Mouse (Mus musculus) liver, embryonic 12.5 days (tissue): Measurements from ENCODE around the gene Pard3b. TPM values are rescaled to one million over a fixed set of nuclear protein-coding genes. Genes with fewer than 3 reads are reported as not detected.

Source experiments
- ATAC-seq: fragments of 200-750 bp; cut with Nextera tagmentation; 2 replicates; pipeline ENCODE4 v1.8.0; 2017; ENCODE audit warnings: moderate number of reproducible peaks, mild to moderate bottlenecking, moderate library complexity
- H3K27ac ChIP-seq: fragments of 300-500 bp; sonication (generic); 2 replicates; pipeline ENCODE4 v1.5.1; 2016; ENCODE audit warnings: mild to moderate bottlenecking
- H3K27me3 ChIP-seq: fragments of 300-500 bp; sonication (generic); replicated peaks from 2 replicates; pipeline ENCODE4 v1.6.1; 2016; ENCODE audit warnings: mild to moderate bottlenecking, moderate library complexity
- H3K36me3 ChIP-seq: fragments of 300-500 bp; sonication (generic); 2 replicates; pipeline ENCODE4 v1.6.1; 2016; ENCODE audit warnings: mild to moderate bottlenecking, moderate library complexity
- H3K4me1 ChIP-seq: fragments of 300-500 bp; sonication (generic); 2 replicates; pipeline ENCODE4 v1.6.1; 2016
- H3K4me2 ChIP-seq: fragments of 300-500 bp; sonication (generic); 2 replicates; pipeline ENCODE4 v1.6.1; 2016; ENCODE audit warnings: mild to moderate bottlenecking, moderate library complexity
- H3K4me3 ChIP-seq: fragments of 300-500 bp; sonication (generic); 2 replicates; pipeline ENCODE4 v1.5.1; 2016; ENCODE audit warnings: mild to moderate bottlenecking, moderate library complexity
- H3K9ac ChIP-seq: fragments of 300-500 bp; sonication (generic); 2 replicates; pipeline ENCODE4 v1.6.1; 2016; ENCODE audit warnings: mild to moderate bottlenecking, moderate library complexity
- H3K9me3 ChIP-seq: fragments of 300-500 bp; sonication (generic); replicated peaks from 2 replicates; pipeline ENCODE4 v1.6.1; 2016; ENCODE audit warnings: mild to moderate bottlenecking, moderate library complexity
- WGBS: fragments of 180-500 bp; shearing (Covaris S2); methylation state at CpG from one replicate; pipeline ENCODE4 v1.1.7; 2016; ENCODE audit not compliant: insufficient replicate concordance; 5-methylcytosine and 5-hydroxymethylcytosine counted together
- polyA plus RNA-seq: library from polyadenylated mRNA; unstranded; fragments of >200 nt; fragmentation: Nextera tagmentation; extraction: Ambion mirVana; gene quantifications from 2 replicates; pipeline ENCODE4 v1.2.1, GENCODE M21; 2016

The Pard3b gene
- polyA plus RNA-seq, 1 experiment from 2014 or later, result 6.5 TPM

DNA sequence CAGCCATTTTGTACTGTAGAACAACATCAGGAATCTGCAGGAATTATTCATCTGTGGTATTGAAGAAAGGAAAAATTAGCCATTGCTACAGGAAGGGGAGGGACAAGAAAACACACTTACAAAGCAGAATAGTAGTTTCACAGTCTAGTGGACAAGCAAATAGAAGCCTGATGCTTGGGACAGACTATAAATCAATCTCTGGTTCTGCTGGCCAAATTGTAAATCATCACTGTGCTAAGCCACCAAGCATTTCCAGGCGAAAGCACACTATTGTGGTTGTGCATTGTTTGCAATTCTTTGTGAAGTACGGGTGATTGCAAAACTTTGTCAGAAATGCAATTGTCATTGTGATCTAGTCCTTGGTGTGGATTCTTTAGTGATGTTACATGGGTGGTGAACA lies 786.7 kb downstream of the Pard3b start:
- 69% methylated on average over 2 of the region's 2 CpGs for WGBS
- no peaks in the 10 kb centered on the region for H3K27me3 ChIP-seq
- no peak overlapping the region for H3K9ac ChIP-seq
- no peaks in the 10 kb centered on the region for H3K36me3 ChIP-seq
- no peaks in the 10 kb centered on the region for H3K9me3 ChIP-seq
- H3K4me3 ChIP-seq, result no peak overlapping the region
- H3K4me1 ChIP-seq, result no peaks in the 10 kb centered on the region
- H3K27ac ChIP-seq, result no peak overlapping the region
- H3K4me2 ChIP-seq, result no peak overlapping the region
- ATAC-seq, result no peak

DNA sequence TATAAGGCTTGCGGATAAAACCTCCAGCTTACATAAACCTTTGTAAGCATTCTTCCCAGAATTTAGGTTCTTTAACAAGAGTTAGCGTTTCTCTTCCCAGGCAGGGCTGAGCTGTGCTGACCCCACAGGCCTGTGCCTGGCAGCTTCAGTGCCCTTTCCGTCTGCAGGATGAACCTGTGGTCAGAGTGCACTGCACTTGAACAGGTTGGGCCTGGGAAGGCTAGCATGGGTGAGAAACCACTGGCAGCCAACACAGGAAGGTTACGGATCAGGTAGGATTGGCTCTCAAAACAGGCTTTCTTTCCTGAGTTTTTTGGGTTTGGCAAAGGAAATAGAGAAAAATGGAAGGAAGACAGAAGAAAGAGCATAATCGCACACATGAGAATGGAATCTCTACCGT lies 790.1 kb downstream of the Pard3b start:
- WGBS, result 70% methylated on average over 6 of the region's 6 CpGs
- Histone ChIP-seq H3K27me3 (no peaks in the 10 kb centered on the region), H3K9ac (no peak overlapping the region), H3K36me3 (no peaks in the 10 kb centered on the region), H3K9me3 (no peaks in the 10 kb centered on the region), H3K4me3 (no peak overlapping the region), H3K4me2 (no peak overlapping the region), H3K4me1 (no peaks in the 10 kb centered on the region), H3K27ac (no peak overlapping the region)
- ATAC-seq, result no peak

DNA sequence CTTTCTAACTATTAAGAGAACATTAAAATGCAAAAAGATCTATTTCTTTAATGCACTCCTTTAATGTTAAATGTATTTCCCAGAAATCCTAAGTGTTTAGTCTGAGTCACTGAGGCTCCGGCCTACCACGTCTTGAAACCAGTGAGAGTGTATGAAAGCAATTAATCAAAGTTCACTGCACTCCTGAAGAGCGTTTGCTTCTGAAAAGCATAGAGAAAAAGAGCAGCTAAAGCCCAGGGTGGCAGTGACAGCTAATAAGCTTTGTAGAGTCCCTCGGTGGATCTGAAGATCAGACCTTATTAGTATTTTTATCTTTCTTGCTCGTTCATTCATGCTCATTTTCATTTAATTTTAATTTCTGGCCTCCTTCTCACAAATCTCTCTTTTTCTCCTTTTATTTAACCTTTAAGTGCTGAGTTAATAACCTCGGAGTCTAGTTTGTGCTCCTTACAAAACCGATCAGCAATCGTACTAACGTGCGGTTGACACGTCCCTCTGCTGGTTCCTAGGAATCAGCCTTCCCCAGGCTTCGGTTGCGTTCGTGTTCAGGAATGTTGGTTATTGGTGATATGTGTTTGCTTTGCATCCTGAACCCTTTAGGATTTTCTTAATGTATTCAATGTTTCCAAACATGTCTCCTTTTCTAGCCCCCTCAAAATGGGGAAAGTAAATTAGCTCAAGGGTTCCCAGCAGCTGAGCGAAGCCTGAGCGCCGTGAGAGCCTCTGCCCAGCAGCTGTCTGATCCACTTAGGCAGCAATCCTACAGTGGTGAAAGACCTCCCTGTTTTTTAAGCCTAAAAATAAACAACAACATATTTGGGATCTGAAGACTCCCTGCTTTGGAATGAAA lies 790.9 kb downstream of the Pard3b start:
- ATAC-seq, result no peak
- no peaks in the 10 kb centered on the region for H3K36me3 ChIP-seq
- H3K9ac ChIP-seq, result no peak overlapping the region
- no peak overlapping the region for H3K27ac ChIP-seq
- no peaks in the 10 kb centered on the region for H3K27me3 ChIP-seq
- WGBS, result 80% methylated on average over 17 of the region's 17 CpGs
- no peak overlapping the region for H3K4me3 ChIP-seq
- H3K4me2 ChIP-seq, result no peak overlapping the region
- H3K9me3 ChIP-seq, result no peaks in the 10 kb centered on the region
- no peaks in the 10 kb centered on the region for H3K4me1 ChIP-seq

DNA sequence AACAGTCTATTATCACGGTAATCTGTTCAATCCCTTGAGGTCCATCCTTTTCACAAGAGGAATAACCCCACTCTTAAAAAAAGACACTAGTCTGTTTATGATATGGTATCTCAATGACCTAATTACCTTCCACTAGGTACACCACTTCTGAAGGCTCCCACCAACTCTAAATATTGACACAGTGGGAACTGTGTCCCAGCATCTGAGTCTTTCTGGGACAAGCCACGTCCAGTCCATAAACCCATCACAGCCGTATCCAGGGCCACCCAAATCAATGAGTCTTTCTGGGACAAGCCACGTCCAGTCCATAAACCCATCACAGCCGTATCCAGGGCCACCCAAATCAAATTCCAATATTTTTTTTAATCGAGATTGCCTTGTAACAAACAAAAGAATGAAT lies 792.4 kb downstream of the Pard3b start:
- no peaks in the 10 kb centered on the region for H3K27me3 ChIP-seq
- H3K4me1 ChIP-seq, result no peaks in the 10 kb centered on the region
- H3K4me2 ChIP-seq, result no peak overlapping the region
- no peaks in the 10 kb centered on the region for H3K9me3 ChIP-seq
- 56% methylated on average over 6 of the region's 6 CpGs for WGBS
- no peak overlapping the region for H3K4me3 ChIP-seq
- H3K27ac ChIP-seq, result no peak overlapping the region
- H3K36me3 ChIP-seq, result no peaks in the 10 kb centered on the region
- H3K9ac ChIP-seq, result no peak overlapping the region
- no peak for ATAC-seq

DNA sequence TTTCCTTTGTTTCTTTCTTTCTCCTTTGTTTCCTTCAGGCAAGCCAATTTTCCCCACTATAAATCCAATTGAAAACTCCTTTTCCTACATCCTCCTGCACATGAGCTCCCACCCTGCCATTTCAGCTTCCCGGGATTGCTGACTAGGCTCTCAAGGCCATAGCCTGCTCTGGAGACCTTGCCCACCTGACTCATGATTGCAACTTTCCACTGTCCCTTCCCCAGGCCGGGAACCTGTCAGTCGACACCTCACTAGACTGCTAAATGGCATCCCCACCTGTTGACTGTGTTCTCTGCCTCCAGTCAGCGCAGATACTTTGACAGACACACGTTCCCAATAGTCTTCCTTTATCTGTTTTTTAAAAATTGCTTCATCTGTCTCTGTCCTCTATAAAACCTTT lies 795.3 kb downstream of the Pard3b start:
- Histone ChIP-seq H3K4me3 (no peak overlapping the region), H3K27me3 (no peaks in the 10 kb centered on the region), H3K9me3 (no peaks in the 10 kb centered on the region), H3K9ac (no peak overlapping the region), H3K4me2 (no peak overlapping the region), H3K4me1 (no peaks in the 10 kb centered on the region), H3K36me3 (no peaks in the 10 kb centered on the region), H3K27ac (no peak overlapping the region)
- ATAC-seq, result no peak
- WGBS, result 71% methylated on average over 5 of the region's 5 CpGs

DNA sequence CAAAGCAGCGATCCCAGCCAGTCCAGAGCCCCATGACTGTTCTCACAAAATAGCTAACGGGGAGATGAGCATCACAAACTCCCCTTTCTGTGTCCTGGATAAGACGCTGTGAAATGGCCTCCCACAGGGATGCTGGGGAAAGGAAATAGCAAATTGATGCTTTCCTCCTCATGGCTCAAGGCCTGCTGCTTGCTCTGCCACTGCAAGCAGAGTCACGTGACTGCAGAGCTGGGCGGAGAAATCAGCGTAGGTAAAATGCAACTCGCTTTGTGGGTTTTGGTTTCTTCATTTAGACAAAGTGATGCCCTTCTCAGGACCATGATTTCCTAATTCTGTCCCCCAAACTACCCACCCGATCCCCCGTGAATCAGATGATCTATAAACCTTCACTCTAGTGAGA lies 797.2 kb downstream of the Pard3b start:
- WGBS, result 46% methylated on average over 9 of the region's 9 CpGs
- Histone ChIP-seq H3K4me1 (no peaks in the 10 kb centered on the region), H3K9ac (no peak overlapping the region), H3K27me3 (no peaks in the 10 kb centered on the region), H3K36me3 (no peaks in the 10 kb centered on the region), H3K9me3 (no peaks in the 10 kb centered on the region), H3K4me2 (no peak overlapping the region), H3K4me3 (no peak overlapping the region), H3K27ac (no peak overlapping the region)
- no peak for ATAC-seq

DNA sequence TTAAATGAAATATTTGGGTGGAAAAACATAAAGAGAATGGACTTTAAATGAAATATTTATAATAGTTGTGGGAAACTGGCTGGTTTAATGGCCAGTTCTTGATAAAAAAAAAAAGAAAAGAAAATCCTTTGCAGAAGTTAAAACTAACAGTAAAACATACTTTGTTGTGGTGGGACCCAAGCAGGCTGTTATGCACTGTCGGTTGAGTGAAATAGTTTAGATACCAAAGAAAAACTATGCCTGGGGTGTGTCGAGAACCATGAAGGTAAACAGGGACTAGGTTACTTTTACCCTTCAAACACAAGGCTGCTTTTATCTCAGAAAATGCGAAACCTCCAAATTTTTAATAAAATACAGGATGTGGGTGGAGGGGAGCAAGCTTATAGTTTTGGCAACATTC lies 797.7 kb downstream of the Pard3b start:
- Histone ChIP-seq H3K9ac (no peak overlapping the region), H3K4me2 (no peak overlapping the region), H3K4me3 (no peak overlapping the region), H3K9me3 (no peaks in the 10 kb centered on the region), H3K27ac (no peak overlapping the region), H3K27me3 (no peaks in the 10 kb centered on the region), H3K36me3 (no peaks in the 10 kb centered on the region), H3K4me1 (no peaks in the 10 kb centered on the region)
- no peak for ATAC-seq
- 64% methylated on average over 3 of the region's 3 CpGs for WGBS

DNA sequence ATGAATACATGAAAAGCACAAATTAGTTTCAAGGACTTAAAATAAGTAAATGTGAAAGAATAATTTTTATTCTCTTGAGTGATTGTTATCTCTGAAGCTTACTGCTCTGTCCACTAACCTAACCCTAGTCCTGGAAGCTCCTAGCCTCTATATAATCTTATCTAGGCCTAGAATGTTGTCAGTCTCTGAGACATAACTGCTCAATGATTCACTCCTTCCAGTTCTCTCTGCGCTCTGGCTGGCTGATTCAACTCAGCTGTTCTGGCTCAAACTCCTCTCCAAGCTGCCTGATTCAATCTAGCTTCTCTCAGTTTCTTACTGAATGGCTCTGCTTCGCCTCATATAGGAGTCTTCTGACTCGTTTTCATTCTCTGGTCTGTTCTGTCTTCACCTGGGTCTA lies 798.9 kb downstream of the Pard3b start:
- Histone ChIP-seq H3K9ac (no peak overlapping the region), H3K4me2 (no peak overlapping the region), H3K4me1 (no peaks in the 10 kb centered on the region), H3K4me3 (no peak overlapping the region), H3K36me3 (no peaks in the 10 kb centered on the region), H3K9me3 (no peaks in the 10 kb centered on the region), H3K27me3 (no peaks in the 10 kb centered on the region), H3K27ac (no peak overlapping the region)
- ATAC-seq, result no peak
- WGBS, result 52% methylated on average over 3 of the region's 3 CpGs

DNA sequence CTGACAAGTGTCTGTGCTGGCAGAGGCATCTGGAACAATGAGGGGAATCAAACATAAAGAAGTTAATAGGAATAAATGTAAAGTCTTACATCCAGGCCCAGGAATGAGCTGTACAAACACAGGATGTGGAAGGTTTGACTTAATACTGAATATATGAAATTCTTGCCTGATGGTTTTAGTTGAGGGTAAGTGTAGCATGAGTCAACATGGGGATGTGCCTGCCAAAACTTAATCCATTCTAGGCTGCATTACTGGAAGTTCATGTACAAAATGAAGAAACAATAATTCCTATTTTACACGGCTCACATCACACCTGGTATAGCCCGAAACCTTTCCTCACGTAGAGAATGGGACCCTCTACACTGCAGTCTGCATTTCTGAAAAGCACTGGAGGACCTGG lies 805.8 kb downstream of the Pard3b start:
- no peak for ATAC-seq
- Histone ChIP-seq H3K9ac (no peak overlapping the region), H3K27ac (no peak overlapping the region), H3K9me3 (no peaks in the 10 kb centered on the region), H3K4me1 (no peaks in the 10 kb centered on the region), H3K4me2 (no peak overlapping the region), H3K4me3 (no peak overlapping the region), H3K36me3 (no peaks in the 10 kb centered on the region), H3K27me3 (no peaks in the 10 kb centered on the region)
- 65% methylated on average over 3 of the region's 3 CpGs for WGBS

DNA sequence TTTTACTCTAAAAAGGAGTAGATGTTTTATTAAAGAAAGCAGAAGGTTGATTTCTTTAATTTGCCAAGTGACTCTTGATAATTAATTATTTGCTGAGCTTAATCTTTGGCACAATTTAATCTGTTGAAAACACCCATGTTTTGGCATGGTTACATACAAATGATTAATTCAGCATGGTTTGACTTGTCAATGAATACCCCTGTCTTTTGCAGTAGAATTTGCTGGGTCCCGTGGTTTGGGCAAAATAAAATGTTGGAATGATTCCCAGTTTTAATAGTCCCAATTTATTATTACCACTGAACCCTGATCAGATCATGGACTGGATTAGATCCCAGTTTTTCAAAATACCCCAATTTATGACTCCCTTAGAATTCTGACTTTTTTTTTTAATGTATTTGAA lies 808.2 kb downstream of the Pard3b start:
- no peak overlapping the region for H3K4me3 ChIP-seq
- H3K9ac ChIP-seq, result no peak overlapping the region
- WGBS, result 64% methylated on average over 1 of the region's 1 CpGs

DNA sequence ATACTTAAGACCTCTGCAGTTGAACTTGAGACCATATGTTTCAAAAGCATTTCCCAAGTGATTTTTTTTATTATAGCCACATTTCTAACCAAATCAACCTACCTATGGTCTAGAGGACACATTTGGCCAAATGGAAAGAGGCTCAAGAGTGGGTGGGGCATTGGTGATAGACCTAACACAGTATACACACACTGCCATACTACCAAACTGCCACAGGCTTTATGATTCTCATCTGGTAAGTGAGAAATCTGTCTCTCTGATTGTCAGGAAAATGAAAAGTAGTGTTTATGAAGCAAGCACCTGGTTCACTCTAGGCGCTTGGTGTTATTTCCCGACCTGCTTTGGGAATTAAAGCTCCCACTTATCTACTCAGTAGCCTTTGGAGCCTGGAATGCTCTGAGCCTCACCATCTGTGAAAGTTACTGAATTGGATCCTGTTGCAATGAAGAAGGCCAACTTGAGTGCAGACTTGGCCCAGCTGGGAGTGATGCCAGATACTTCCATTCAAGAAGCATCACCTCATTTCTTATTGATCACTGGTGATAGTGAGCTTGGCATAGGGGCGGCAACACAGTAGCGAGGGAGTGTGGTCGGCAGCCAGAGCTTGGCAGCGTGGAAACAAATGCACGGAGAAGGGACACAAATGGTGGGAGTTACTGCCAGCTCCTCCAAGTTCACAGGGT lies 810.7 kb downstream of the Pard3b start:
- H3K9me3 ChIP-seq, result no peaks in the 10 kb centered on the region
- 68% methylated on average over 7 of the region's 7 CpGs for WGBS
- H3K27me3 ChIP-seq, result no peaks in the 10 kb centered on the region
- no peak overlapping the region for H3K4me3 ChIP-seq
- no peak overlapping the region for H3K27ac ChIP-seq
- no peaks in the 10 kb centered on the region for H3K36me3 ChIP-seq
- no peak overlapping the region for H3K4me2 ChIP-seq
- no peak overlapping the region for H3K9ac ChIP-seq
- H3K4me1 ChIP-seq, result no peaks in the 10 kb centered on the region
- no peak for ATAC-seq

More for the DNA sequence above, 808.2 kb downstream of the Pard3b start:
- no peaks in the 10 kb centered on the region for H3K36me3 ChIP-seq
- H3K9me3 ChIP-seq, result no peaks in the 10 kb centered on the region
- H3K4me2 ChIP-seq, result no peak overlapping the region
- ATAC-seq, result no peak
- no peaks in the 10 kb centered on the region for H3K4me1 ChIP-seq
- no peak overlapping the region for H3K27ac ChIP-seq
- H3K27me3 ChIP-seq, result no peaks in the 10 kb centered on the region

DNA sequence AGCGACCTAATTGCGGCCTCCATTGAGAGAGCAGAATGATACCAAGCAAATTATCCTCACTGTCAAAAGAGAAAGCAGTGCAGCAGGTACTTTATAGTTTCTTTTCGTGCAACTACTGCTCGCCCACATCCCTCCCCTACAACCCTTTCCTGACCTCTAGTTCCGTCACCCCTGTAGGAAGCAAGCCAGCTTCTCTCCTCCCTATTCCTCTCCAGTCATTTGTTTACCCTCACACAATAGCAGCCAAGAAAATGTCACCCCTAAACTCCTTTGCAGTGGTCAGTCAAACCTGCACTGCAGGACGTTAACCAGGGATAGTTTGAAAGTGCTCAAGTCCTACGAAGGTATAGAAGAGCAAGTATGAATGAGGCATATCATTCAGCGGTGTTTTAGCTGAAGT lies 826.9 kb downstream of the Pard3b start:
- Histone ChIP-seq H3K9me3 (no peaks in the 10 kb centered on the region), H3K36me3 (no peaks in the 10 kb centered on the region), H3K4me3 (no peak overlapping the region), H3K27me3 (no peaks in the 10 kb centered on the region), H3K27ac (no peak overlapping the region), H3K9ac (no peak overlapping the region), H3K4me2 (no peak overlapping the region), H3K4me1 (no peaks in the 10 kb centered on the region)
- ATAC-seq, result no peak
- WGBS, result 66% methylated on average over 8 of the region's 8 CpGs
